Mouse (Mus musculus): ENCODE measurements around the gene Fam126a. TPM values are rescaled to one million over a fixed set of nuclear protein-coding genes. Genes with fewer than 3 reads are reported as not detected.

Gene Fam126a
- total and polyA plus RNA-seq, 2 experiments from 2014 or later, result 25.4 to 43.3 TPM

DNA sequence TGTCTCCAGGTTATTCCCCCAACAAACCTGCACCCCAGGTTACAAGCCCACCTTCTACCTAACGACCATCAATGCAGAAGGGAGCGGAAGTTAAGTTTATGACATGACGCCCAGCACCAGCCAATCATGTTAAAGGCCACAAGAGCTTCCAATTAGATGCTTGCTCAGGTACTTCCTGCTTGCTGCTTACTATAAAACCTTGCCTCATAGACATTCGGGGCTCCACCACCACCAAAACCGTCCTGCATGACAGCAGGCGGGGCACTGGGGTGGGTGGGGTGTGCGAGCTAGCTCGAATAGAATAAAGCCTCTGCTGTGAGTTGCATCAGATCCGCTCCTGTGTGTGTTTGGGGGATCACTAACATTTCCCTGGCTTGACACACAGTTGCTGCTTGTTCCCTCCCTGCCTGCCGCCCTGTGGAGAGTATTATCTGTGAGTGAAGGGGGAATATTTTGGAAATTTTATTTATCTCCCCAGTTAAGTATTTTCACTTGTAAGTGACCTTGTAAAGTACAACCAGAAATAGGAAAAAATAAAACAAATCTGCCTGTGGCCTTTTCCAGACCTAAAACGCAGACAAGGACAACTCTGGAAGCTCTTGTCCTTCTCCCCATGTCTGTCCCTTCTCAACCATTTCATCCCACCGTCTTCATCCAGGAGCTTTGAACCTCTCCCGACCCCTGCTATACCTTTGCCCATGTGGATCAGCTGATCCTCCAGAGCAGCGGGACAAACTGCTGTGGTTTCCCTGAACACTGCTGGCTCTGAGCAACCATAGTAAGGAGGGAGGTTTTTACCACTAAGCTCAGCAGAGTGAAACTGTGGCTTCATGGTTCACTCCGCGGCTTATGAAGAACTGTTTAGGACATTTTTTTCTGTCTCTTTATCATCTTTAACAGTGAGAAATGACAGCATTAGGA lies 21.5 kb upstream of the Fam126a start:
- DNase-seq, result no peak
- no peak for ATAC-seq
- 68% methylated on average over 16 of the region's 16 CpGs for WGBS
- no peak overlapping the region for H3K4me2 ChIP-seq (ENCODE audit: low read depth)
- H3K4me1 ChIP-seq (ENCODE audit: insufficient read depth), result 0 out of 2 replicates have a peak, but pooled peaks cover 5% of the 10 kb centered on the region
- no peak for TF ChIP-seq CTCF (IDR thresholded peaks at IDR 0.05; ENCODE audit: low read depth)
- no peaks in the 10 kb centered on the region for H3K27me3 ChIP-seq (ENCODE audit: insufficient read depth, low read length)
- H3K36me3 ChIP-seq (ENCODE audit: insufficient read depth), result no peaks in the 10 kb centered on the region
- 0 out of 2 replicates have a peak, but pooled peaks cover 6% of the 10 kb centered on the region for H3K9me3 ChIP-seq (ENCODE audit: low read length)
- H3K4me3 ChIP-seq (ENCODE audit: low read depth, low read length), result no peak overlapping the region
- no peak overlapping the region for H3K27ac ChIP-seq (ENCODE audit: low read depth, low read length)
- no peak overlapping the region for H3K9ac ChIP-seq

DNA sequence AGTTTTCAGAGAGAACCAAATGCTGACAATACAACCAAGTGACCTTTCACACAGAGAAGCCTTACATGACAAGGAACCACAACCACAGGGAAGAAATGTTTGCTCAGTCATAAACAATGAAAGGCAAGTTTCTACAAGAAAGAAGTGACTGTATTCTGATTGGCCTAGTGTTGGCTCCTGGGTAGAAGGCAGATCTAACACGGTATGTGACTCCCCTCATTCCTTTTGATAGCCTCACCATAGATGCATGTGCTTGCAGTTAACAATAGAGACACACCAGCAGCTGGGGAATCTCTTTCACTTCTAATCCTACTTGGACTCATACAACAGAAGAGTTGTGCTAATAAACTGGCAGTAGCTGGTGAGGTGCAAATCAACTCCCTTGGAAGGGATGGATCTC lies 17.3 kb upstream of the Fam126a start:
- Histone ChIP-seq H3K4me1 (ENCODE audit: insufficient read depth) (0 out of 2 replicates have a peak, but pooled peaks cover 9% of the 10 kb centered on the region), H3K36me3 (ENCODE audit: insufficient read depth) (no peaks in the 10 kb centered on the region), H3K27ac (ENCODE audit: low read depth, low read length) (no peak overlapping the region), H3K9ac (no peak overlapping the region), H3K27me3 (ENCODE audit: insufficient read depth, low read length) (no peaks in the 10 kb centered on the region), H3K4me2 (ENCODE audit: low read depth) (no peak overlapping the region), H3K4me3 (ENCODE audit: low read depth, low read length) (no peak overlapping the region), H3K9me3 (ENCODE audit: low read length) (no peaks in the 10 kb centered on the region)
- no peak for TF ChIP-seq CTCF (IDR thresholded peaks at IDR 0.05; ENCODE audit: low read depth)
- WGBS, result 13% methylated on average over 1 of the region's 1 CpGs
- no peak for DNase-seq
- ATAC-seq, result no peak

DNA sequence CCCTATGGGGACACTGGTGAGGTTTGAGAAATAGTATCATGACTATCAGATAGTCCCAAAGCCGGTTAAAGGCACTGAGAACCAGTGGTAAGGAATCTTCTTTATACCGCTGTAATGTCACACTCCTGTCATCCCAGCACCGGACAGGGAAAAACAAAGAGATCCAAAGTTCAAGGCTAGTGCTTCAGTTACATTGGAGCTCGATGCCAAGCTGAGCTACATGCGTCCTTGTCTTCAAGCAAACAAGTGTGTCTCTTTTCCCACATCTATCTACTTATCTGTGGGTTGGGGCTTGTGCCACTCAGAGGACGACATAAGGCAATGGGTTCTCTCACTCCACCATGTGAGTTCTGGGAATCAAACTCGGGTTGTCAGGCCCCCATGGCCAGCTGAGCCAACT lies 16.5 kb upstream of the Fam126a start:
- Histone ChIP-seq H3K4me1 (ENCODE audit: insufficient read depth) (0 out of 2 replicates have a peak, but pooled peaks cover 9% of the 10 kb centered on the region), H3K9ac (no peak overlapping the region), H3K4me2 (ENCODE audit: low read depth) (no peak overlapping the region), H3K27me3 (ENCODE audit: insufficient read depth, low read length) (no peaks in the 10 kb centered on the region), H3K9me3 (ENCODE audit: low read length) (no peaks in the 10 kb centered on the region), H3K36me3 (ENCODE audit: insufficient read depth) (no peaks in the 10 kb centered on the region), H3K4me3 (ENCODE audit: low read depth, low read length) (no peak overlapping the region), H3K27ac (ENCODE audit: low read depth, low read length) (peak overlapping the region; percentile 75)
- ATAC-seq (no peak), DNase-seq (no peak)
- no peak for TF ChIP-seq CTCF (IDR thresholded peaks at IDR 0.05; ENCODE audit: low read depth)
- WGBS, result 79% methylated on average over 7 of the region's 7 CpGs

DNA sequence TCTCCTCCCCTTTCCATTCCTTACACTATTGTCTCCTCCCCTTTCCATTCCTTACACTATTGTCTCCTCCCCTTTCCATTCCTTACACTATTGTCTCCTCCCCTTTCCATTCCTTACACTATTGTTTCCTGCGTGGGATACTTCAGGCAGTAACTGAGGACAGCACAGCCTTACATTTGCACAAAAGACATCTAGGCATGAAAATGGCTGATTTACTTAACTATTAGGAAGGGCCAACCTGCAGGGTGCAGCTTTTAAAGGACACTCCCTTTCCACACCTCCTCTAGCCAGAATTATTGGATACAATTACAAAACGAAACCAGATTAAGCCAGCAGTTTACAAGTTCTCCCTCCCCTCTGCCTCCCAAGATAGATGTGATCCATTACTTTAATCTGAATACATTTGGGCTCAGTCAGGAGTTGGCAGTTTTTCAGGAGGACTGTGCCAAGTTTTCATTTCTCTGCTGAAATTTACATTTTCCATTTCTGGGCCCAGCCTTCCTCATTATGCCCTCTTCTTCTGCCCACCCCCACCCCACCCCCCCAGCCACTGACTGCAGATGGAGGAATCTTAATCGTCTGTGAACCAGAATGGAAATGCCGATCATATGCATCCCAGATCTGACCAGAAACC lies 15.6 kb upstream of the Fam126a start:
- Histone ChIP-seq H3K9me3 (ENCODE audit: low read length) (no peaks in the 10 kb centered on the region), H3K4me3 (ENCODE audit: low read depth, low read length) (no peak overlapping the region), H3K27ac (ENCODE audit: low read depth, low read length) (peak overlapping the region; percentile 75), H3K27me3 (ENCODE audit: insufficient read depth, low read length) (no peaks in the 10 kb centered on the region), H3K4me1 (ENCODE audit: insufficient read depth) (0 out of 2 replicates have a peak, but pooled peaks cover 9% of the 10 kb centered on the region), H3K36me3 (ENCODE audit: insufficient read depth) (no peaks in the 10 kb centered on the region), H3K9ac (no peak overlapping the region), H3K4me2 (ENCODE audit: low read depth) (peak overlapping the region; percentile 8; the same call in 1 of the 2 replicates)
- no peak for TF ChIP-seq CTCF (IDR thresholded peaks at IDR 0.05; ENCODE audit: low read depth)
- 10% methylated on average over 4 of the region's 4 CpGs for WGBS
- ATAC-seq, result peak; percentile 85
- peak; percentile 92 for DNase-seq

DNA sequence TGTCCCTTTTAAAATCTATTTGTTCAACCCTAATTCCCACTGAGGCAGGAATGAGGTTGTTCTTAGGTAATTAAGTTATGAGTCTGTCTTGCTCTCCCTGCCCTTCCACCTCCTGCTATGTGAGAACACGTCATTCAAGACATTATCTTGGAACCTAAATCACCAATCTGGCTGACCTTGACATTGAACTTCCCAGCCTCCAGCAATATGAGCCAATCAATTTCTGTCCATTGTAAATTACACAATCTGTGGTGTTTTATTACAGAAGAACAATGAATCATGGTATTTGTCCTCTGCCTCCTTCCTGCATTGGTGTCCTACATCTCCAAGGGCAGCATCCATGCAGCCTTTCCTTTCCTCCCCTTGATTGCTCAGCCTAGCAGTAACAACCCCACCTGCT lies 13.9 kb upstream of the Fam126a start:
- no peak overlapping the region for H3K27ac ChIP-seq (ENCODE audit: low read depth, low read length)
- no peak overlapping the region for H3K4me3 ChIP-seq (ENCODE audit: low read depth, low read length)
- no peaks in the 10 kb centered on the region for H3K9me3 ChIP-seq (ENCODE audit: low read length)
- no peak overlapping the region for H3K9ac ChIP-seq
- ATAC-seq (no peak), DNase-seq (no peak)
- H3K4me1 ChIP-seq (ENCODE audit: insufficient read depth), result 0 out of 2 replicates have a peak, but pooled peaks cover 9% of the 10 kb centered on the region
- no peak for TF ChIP-seq CTCF (IDR thresholded peaks at IDR 0.05; ENCODE audit: low read depth)
- no peak overlapping the region for H3K4me2 ChIP-seq (ENCODE audit: low read depth)
- H3K27me3 ChIP-seq (ENCODE audit: insufficient read depth, low read length), result no peaks in the 10 kb centered on the region
- 53% methylated on average over 1 of the region's 1 CpGs for whole genome bisulfite sequencing
- no peaks in the 10 kb centered on the region for H3K36me3 ChIP-seq (ENCODE audit: insufficient read depth)

DNA sequence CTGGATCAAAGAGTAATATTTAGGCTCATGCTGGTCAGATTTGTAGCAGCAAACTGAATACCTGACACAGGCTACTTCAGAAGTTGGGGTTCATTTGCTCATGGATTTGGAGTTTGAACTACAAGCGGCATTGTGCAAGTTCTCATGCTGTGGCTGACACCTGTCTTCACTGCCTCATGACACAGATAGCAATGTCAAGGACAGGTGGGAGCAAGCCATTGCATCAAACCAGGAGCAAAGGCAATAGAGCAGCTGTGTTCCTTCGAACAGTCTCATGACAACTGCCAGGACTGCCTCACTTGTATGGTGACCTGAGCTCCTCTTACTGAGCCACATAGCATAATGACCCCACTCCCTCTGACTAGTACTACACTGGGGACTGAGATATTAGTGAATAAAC lies 12.9 kb upstream of the Fam126a start:
- Histone ChIP-seq H3K9ac (no peak overlapping the region), H3K27me3 (ENCODE audit: insufficient read depth, low read length) (no peaks in the 10 kb centered on the region), H3K4me3 (ENCODE audit: low read depth, low read length) (no peak overlapping the region), H3K27ac (ENCODE audit: low read depth, low read length) (no peak overlapping the region), H3K4me2 (ENCODE audit: low read depth) (no peak overlapping the region), H3K9me3 (ENCODE audit: low read length) (no peaks in the 10 kb centered on the region), H3K4me1 (ENCODE audit: insufficient read depth) (0 out of 2 replicates have a peak, but pooled peaks cover 9% of the 10 kb centered on the region), H3K36me3 (ENCODE audit: insufficient read depth) (no peaks in the 10 kb centered on the region)
- no peak for TF ChIP-seq CTCF (IDR thresholded peaks at IDR 0.05; ENCODE audit: low read depth)
- 94% methylated on average over 2 of the region's 2 CpGs for WGBS
- DNase-seq, result no peak
- no peak for ATAC-seq

All from forebrain, postnatal 0 days (tissue).